In genomic region chr13:109211941-109212487, GRCm38 (mm10) we compare ENCODE assay signal across 10 mouse cellular contexts.
DNase-seq lines count a peak whose midpoint lies in the region; ATAC-seq lines count a peak whose summit lies in the region.
"Had no signal": no experiment of that assay in that cellular context is flagged by ENCODE, and none has a peak within 500 bp of the region (broad histone marks: within the 10 kb centered on the region; RNA-seq: fewer than 3 reads in every experiment).

No protein-coding gene starts in this region.

- no peaks in the 10 kb centered on the region for H3K4me1 ChIP-seq in hindbrain, embryonic 13.5 days (replicated peaks)
- no peaks in the 10 kb centered on the region for H3K4me1 ChIP-seq in hindbrain, embryonic 11.5 days (replicated peaks; ENCODE audit: control insufficient read depth, insufficient read depth, low read length)
- peaks cover 4% of the 10 kb centered on the region; the same call in 1 of the 2 replicates for H3K4me1 ChIP-seq in limb, embryonic 15.5 days

- H3K27ac ChIP-seq in hindbrain, embryonic 13.5 days = no peak overlapping the region
- H3K27ac ChIP-seq in hindbrain, embryonic 11.5 days (ENCODE audit: low read depth, low read length) = no peak overlapping the region
- no peak overlapping the region for H3K27ac ChIP-seq in limb, embryonic 15.5 days

- H3K36me3 ChIP-seq in hindbrain, embryonic 13.5 days = no peaks in the 10 kb centered on the region
- no peaks in the 10 kb centered on the region for H3K36me3 ChIP-seq in hindbrain, embryonic 11.5 days (ENCODE audit: control insufficient read depth, insufficient read depth, low read length)
- no peaks in the 10 kb centered on the region for H3K36me3 ChIP-seq in limb, embryonic 15.5 days

- no peak overlapping the region for H3K9ac ChIP-seq in hindbrain, embryonic 13.5 days
- no peak overlapping the region for H3K9ac ChIP-seq in hindbrain, embryonic 11.5 days (ENCODE audit: low read depth, low read length)
- H3K9ac ChIP-seq in limb, embryonic 15.5 days = no peak overlapping the region

- 0 out of 2 replicates have a peak overlapping the region, but pooled peaks have one; percentile 21 for H3K4me2 ChIP-seq in hindbrain, embryonic 13.5 days
- no peak overlapping the region for H3K4me2 ChIP-seq in hindbrain, embryonic 11.5 days (replicated peaks; ENCODE audit: low read depth, low read length)
- H3K4me2 ChIP-seq in limb, embryonic 15.5 days = peak overlapping the region; percentile 26; the same call in 1 of the 2 replicates

- WGBS in hindbrain, embryonic 13.5 days = 62% methylated on average over 16 of the region's 16 CpGs
- 65% methylated on average over 16 of the region's 16 CpGs for WGBS in hindbrain, embryonic 11.5 days
- 47% methylated on average over 16 of the region's 16 CpGs for WGBS in limb, embryonic 15.5 days

- no peak overlapping the region for H3K4me3 ChIP-seq in hindbrain, embryonic 13.5 days
- no peak overlapping the region for H3K4me3 ChIP-seq in hindbrain, embryonic 11.5 days (ENCODE audit: low read depth, low read length)
- 0 out of 2 replicates have a peak overlapping the region, but pooled peaks have one; percentile 2 for H3K4me3 ChIP-seq in limb, embryonic 15.5 days

- DNase-seq in hindbrain, embryonic 11.5 days (ENCODE audit: low spot score) = no peak
- DNase-seq in 416B (ENCODE audit: low read depth) (peak; percentile 69), MN1 (ENCODE audit: low spot score) (peak; percentile 39)
- no peak for DNase-seq in right cerebral cortex, postnatal 36 days (ENCODE audit: low spot score in 2 of 2)
- no peak for DNase-seq in ovary, postnatal 36 days (ENCODE audit: low spot score)
- no peak for DNase-seq in urinary bladder, postnatal 14 days (ENCODE audit: low spot score)
- DNase-seq: cerebellum, adult 9-11 months; kidney, adult 11 months had no signal

- ATAC-seq in hindbrain, embryonic 13.5 days (ENCODE audit: low FRiP score) = no peak
- no peak for ATAC-seq in hindbrain, embryonic 11.5 days (ENCODE audit: low FRiP score)
- ATAC-seq in limb, embryonic 15.5 days (ENCODE audit: insufficient number of reproducible peaks, low FRiP score, low TSS enrichment, low read depth) = no peak

- H3K9me3 ChIP-seq in hindbrain, embryonic 13.5 days = no peaks in the 10 kb centered on the region
- H3K9me3 ChIP-seq in hindbrain, embryonic 11.5 days (ENCODE audit: control insufficient read depth, low read length) = no peaks in the 10 kb centered on the region
- H3K9me3 ChIP-seq in limb, embryonic 15.5 days = no peaks in the 10 kb centered on the region

- 0 out of 2 replicates have a peak, but pooled peaks cover 2% of the 10 kb centered on the region for H3K27me3 ChIP-seq in hindbrain, embryonic 13.5 days
- H3K27me3 ChIP-seq in hindbrain, embryonic 11.5 days (ENCODE audit: control insufficient read depth, insufficient read depth, low read length) = no peaks in the 10 kb centered on the region
- H3K27me3 ChIP-seq in limb, embryonic 15.5 days = 0 out of 2 replicates have a peak, but pooled peaks cover 6% of the 10 kb centered on the region

Comparison
In these comparisons a context has a peak if more than half of its experiments do, and no peak if none do; other contexts are left out.
1. DNase-seq: peak in 416B (single experiment) and MN1 (single experiment); none in hindbrain, embryonic 11.5 days (single experiment), right cerebral cortex, postnatal 36 days (0 of 2), ovary, postnatal 36 days (single experiment) and urinary bladder, postnatal 14 days (single experiment).